ENCODE assay signal across 12 mouse cellular contexts in the genomic region with DNA sequence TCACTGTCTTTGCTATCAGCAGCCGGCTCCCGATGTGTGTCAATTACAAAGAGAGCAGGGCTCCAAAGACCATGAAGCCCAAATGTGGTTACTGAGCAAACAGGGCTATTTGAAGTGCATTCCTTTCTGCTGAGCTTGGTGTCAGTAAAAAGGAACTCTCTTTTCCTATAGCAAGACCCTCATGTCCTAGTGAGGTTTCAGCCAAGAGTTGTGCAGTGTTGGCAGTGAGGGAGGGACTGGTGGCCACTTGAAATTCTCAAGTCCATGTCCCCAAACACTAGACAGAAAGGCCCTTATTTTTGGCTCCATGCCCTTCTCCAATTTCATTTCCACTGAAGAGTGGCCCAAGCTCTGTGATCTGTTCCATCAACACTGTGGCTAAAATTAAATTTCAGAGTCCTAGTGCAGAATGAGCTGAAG.
DNase-seq lines count a peak whose midpoint lies in the region; ATAC-seq and TF ChIP-seq lines count a peak whose summit lies in the region.
"Had no signal": no experiment of that assay in that cellular context is flagged by ENCODE, and none has a peak within 500 bp of the region (broad histone marks: within the 10 kb centered on the region; RNA-seq: fewer than 3 reads in every experiment).

No protein-coding gene starts in this region.

- WGBS in heart, postnatal 0 days = 12% methylated on average over 2 of the region's 2 CpGs
- WGBS in forebrain, embryonic 11.5 days = 78% methylated on average over 2 of the region's 2 CpGs
- 88% methylated on average over 2 of the region's 2 CpGs for WGBS in kidney, embryonic 16.5 days

- no peaks in the 10 kb centered on the region for H3K9me3 ChIP-seq in heart, postnatal 0 days (replicated peaks; ENCODE audit: control insufficient read depth, low read length)
- no peaks in the 10 kb centered on the region for H3K9me3 ChIP-seq in forebrain, embryonic 11.5 days (ENCODE audit: control insufficient read depth, low read length)
- no peaks in the 10 kb centered on the region for H3K9me3 ChIP-seq in kidney, embryonic 16.5 days (ENCODE audit: low read length)
- H3K9me3 ChIP-seq: hindbrain, embryonic 15.5 days had no signal

- no peaks in the 10 kb centered on the region for H3K36me3 ChIP-seq in heart, postnatal 0 days (replicated peaks; ENCODE audit: control insufficient read depth, insufficient read depth, low read length)
- no peaks in the 10 kb centered on the region for H3K36me3 ChIP-seq in forebrain, embryonic 11.5 days (ENCODE audit: control insufficient read depth, insufficient read depth, low read length)
- H3K36me3 ChIP-seq in kidney, embryonic 16.5 days (ENCODE audit: insufficient read depth, low read length) = no peaks in the 10 kb centered on the region
- H3K36me3 ChIP-seq: hindbrain, embryonic 15.5 days had no signal

- TF ChIP-seq CTCF in heart, postnatal 0 days (IDR thresholded peaks at IDR 0.05; ENCODE audit: low read depth) = no peak

- peak; percentile 98 for ATAC-seq in heart, postnatal 0 days (ENCODE audit: insufficient read depth, low read depth)
- no peak for ATAC-seq in forebrain, embryonic 11.5 days (replicated peaks; ENCODE audit: low FRiP score)
- ATAC-seq in kidney, embryonic 16.5 days (ENCODE audit: low FRiP score, low TSS enrichment) = no peak

- TF ChIP-seq EP300 in heart, postnatal 0 days (IDR thresholded peaks at IDR 0.05; ENCODE audit: low read depth) = peak; percentile 97

- DNase-seq in NIH3T3 (ENCODE audit: low read depth) = peak; percentile 43
- DNase-seq in gastrocnemius, postnatal 25 days = peak; percentile 4
- DNase-seq in heart, postnatal 0 days (ENCODE audit: low spot score) = peak; percentile 94
- DNase-seq in lung, postnatal 36 days = peak; percentile 61
- DNase-seq in forebrain, embryonic 11.5 days (ENCODE audit: low spot score) = no peak
- DNase-seq in embryo, embryonic 9.5 days (ENCODE audit: extremely low spot score) = no peak
- DNase-seq: right cerebral cortex, postnatal 4 days; thymus, postnatal 4 days had no signal

- no peak overlapping the region for H3K9ac ChIP-seq in heart, postnatal 0 days (replicated peaks; ENCODE audit: low read depth, low read length)
- no peak overlapping the region for H3K9ac ChIP-seq in forebrain, embryonic 11.5 days (ENCODE audit: low read length)
- no peak overlapping the region for H3K9ac ChIP-seq in kidney, embryonic 16.5 days (replicated peaks; ENCODE audit: low read length)
- H3K9ac ChIP-seq: hindbrain, embryonic 15.5 days had no signal

- no peak overlapping the region for H3K4me2 ChIP-seq in heart, postnatal 0 days (ENCODE audit: low read depth, low read length)
- H3K4me2 ChIP-seq in forebrain, embryonic 11.5 days (ENCODE audit: low read depth, low read length, severe bottlenecking) = no peak overlapping the region
- H3K4me2 ChIP-seq in kidney, embryonic 16.5 days (replicated peaks; ENCODE audit: low read depth, low read length) = no peak overlapping the region
- H3K4me2 ChIP-seq: hindbrain, embryonic 15.5 days had no signal

- H3K27me3 ChIP-seq in heart, postnatal 0 days (ENCODE audit: control insufficient read depth, insufficient read depth, low read length) = no peaks in the 10 kb centered on the region
- H3K27me3 ChIP-seq in forebrain, embryonic 11.5 days (ENCODE audit: control insufficient read depth, insufficient read depth, low read length) = no peaks in the 10 kb centered on the region
- H3K27me3 ChIP-seq in kidney, embryonic 16.5 days (ENCODE audit: insufficient read depth, low read length) = no peaks in the 10 kb centered on the region
- H3K27me3 ChIP-seq: hindbrain, embryonic 15.5 days had no signal

- H3K4me3 ChIP-seq in heart, postnatal 0 days (ENCODE audit: low read depth, low read length) = no peak overlapping the region
- H3K4me3 ChIP-seq in forebrain, embryonic 11.5 days (ENCODE audit: low read depth, low read length) = no peak overlapping the region
- H3K4me3 ChIP-seq in kidney, embryonic 16.5 days (ENCODE audit: low read length) = no peak overlapping the region
- H3K4me3 ChIP-seq: hindbrain, embryonic 15.5 days had no signal

- peaks cover 8% of the 10 kb centered on the region for H3K4me1 ChIP-seq in heart, postnatal 0 days (ENCODE audit: control insufficient read depth, insufficient read depth)
- no peaks in the 10 kb centered on the region for H3K4me1 ChIP-seq in forebrain, embryonic 11.5 days (replicated peaks; ENCODE audit: control insufficient read depth, insufficient read depth, low read length)
- H3K4me1 ChIP-seq in kidney, embryonic 16.5 days (ENCODE audit: insufficient read depth, low read length) = no peaks in the 10 kb centered on the region
- H3K4me1 ChIP-seq: hindbrain, embryonic 15.5 days had no signal

- H3K27ac ChIP-seq in heart, postnatal 0 days (ENCODE audit: low read depth) = peak overlapping the region; percentile 92
- no peak overlapping the region for H3K27ac ChIP-seq in forebrain, embryonic 11.5 days (ENCODE audit: low read depth, low read length)
- H3K27ac ChIP-seq in kidney, embryonic 16.5 days (ENCODE audit: low read length) = no peak overlapping the region
- H3K27ac ChIP-seq: hindbrain, embryonic 15.5 days; kidney, postnatal 0 days; macrophage had no signal

Comparison
In these comparisons a context has a peak if more than half of its experiments do, and no peak if none do; other contexts are left out.
1. DNase-seq: peak in NIH3T3 (single experiment), gastrocnemius, postnatal 25 days (single experiment), heart, postnatal 0 days (single experiment) and lung, postnatal 36 days (single experiment); none in forebrain, embryonic 11.5 days (single experiment) and embryo, embryonic 9.5 days (single experiment).